Mouse (Mus musculus): ENCODE measurements at regions not wholly inside any gene's neighbourhood (a gene's known extent, or its start where the extent isn't known, plus 50 kb on each side); places are given as distances from the start of the nearest gene placed in this dataset.

DNA sequence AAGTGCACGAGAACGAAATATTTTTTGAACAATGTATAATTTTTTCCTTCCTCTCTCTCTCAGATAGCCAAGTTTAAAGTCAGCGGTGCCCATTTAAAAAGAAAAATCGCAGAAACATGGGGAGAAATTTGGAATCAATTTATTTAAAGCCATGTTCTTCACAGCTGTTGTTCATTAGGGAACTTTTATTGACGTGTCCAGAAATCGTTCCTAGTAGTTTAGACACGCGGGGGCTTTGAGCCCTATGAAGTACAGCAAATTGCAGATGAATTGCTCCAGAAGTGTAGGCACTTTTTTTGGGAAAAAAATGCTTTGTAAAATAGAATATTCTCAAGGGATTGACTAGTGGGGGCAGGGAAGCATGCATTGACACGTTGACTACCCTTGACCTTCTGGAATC lies 182.8 kb downstream of the Rdh14 start:
- H3K36me3 ChIP-seq (replicated peaks) = no peaks in the 10 kb centered on the region
- no peak overlapping the region for H3K27ac ChIP-seq (replicated peaks)
- no peaks in the 10 kb centered on the region for H3K27me3 ChIP-seq
- no peak overlapping the region for H3K9ac ChIP-seq
- H3K4me1 ChIP-seq (replicated peaks) = no peaks in the 10 kb centered on the region
- WGBS (ENCODE audit: insufficient replicate concordance) = 65% methylated on average over 9 of the region's 9 CpGs
- H3K4me3 ChIP-seq (replicated peaks) = no peak overlapping the region
- no peak overlapping the region for H3K4me2 ChIP-seq
- ATAC-seq (ENCODE audit: insufficient read depth) = no peak
- H3K9me3 ChIP-seq (replicated peaks) = no peaks in the 10 kb centered on the region

DNA sequence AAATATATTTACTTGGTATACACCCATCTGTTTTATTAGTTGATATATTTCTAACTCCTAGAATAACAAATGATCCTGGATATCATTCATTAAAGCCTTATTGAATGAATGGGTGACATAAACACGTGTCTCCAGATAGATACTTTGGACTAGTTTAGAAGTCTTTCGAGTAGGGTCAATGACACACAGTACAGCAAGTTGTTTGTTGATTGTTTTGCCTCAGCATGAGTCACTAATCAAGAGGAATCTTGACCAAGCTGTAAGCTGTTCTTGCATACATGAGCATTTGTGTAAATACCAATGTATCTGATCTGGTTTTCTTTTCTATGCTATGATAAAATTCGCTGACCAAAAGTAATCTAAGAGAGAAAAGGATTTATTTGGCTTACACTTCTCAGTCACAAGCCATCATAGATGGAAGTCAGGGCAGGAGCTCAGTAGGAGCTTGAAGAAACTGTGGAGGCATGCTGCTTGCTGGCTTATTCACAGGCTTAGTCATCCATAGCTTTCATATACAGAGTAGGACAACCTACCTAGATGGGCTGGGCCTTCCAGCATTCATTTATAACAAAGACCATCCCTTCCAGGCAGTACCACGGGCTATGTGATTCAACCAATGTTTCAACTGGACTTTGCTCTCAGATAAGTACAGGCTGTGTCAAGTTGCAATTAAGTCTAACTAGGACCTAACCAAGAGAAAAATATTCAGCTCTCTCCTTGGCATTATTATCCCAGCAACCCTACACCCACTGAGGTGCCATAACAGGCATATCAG lies 192.5 kb downstream of the Rdh14 start:
- Histone ChIP-seq H3K9ac (no peak overlapping the region), H3K27me3 (no peaks in the 10 kb centered on the region), H3K4me3 (replicated peaks) (no peak overlapping the region), H3K4me1 (replicated peaks) (no peaks in the 10 kb centered on the region), H3K27ac (replicated peaks) (no peak overlapping the region), H3K4me2 (no peak overlapping the region), H3K9me3 (replicated peaks) (no peaks in the 10 kb centered on the region), H3K36me3 (replicated peaks) (no peaks in the 10 kb centered on the region)
- WGBS (ENCODE audit: insufficient replicate concordance) = 41% methylated on average over 4 of the region's 4 CpGs
- no peak for ATAC-seq (ENCODE audit: insufficient read depth)

DNA sequence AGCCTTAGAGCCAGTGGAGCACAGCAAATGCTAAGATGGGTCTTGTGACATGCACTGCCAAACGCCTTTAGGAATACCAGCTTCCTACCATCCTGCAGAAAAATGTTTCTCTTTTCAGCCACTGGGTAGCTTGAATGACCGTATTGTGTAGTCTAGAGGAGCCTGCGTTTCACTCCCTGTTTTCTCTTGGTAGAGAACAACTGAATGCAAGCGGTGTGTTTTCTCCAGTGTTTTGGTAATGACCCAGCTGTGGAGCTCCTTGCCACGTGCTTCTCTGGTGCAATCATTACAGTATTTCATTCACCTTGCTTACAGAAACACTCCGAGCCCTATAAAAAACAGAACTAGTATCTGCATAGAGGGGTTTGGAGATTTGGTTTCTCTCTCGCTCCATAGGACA lies 193.5 kb downstream of the Rdh14 start:
- H3K4me2 ChIP-seq = no peak overlapping the region
- H3K9me3 ChIP-seq (replicated peaks) = no peaks in the 10 kb centered on the region
- ATAC-seq (ENCODE audit: insufficient read depth) = no peak
- no peak overlapping the region for H3K9ac ChIP-seq
- 66% methylated on average over 7 of the region's 7 CpGs for WGBS (ENCODE audit: insufficient replicate concordance)
- no peak overlapping the region for H3K4me3 ChIP-seq (replicated peaks)
- H3K27me3 ChIP-seq = no peaks in the 10 kb centered on the region
- no peaks in the 10 kb centered on the region for H3K36me3 ChIP-seq (replicated peaks)
- H3K4me1 ChIP-seq (replicated peaks) = no peaks in the 10 kb centered on the region
- no peak overlapping the region for H3K27ac ChIP-seq (replicated peaks)

DNA sequence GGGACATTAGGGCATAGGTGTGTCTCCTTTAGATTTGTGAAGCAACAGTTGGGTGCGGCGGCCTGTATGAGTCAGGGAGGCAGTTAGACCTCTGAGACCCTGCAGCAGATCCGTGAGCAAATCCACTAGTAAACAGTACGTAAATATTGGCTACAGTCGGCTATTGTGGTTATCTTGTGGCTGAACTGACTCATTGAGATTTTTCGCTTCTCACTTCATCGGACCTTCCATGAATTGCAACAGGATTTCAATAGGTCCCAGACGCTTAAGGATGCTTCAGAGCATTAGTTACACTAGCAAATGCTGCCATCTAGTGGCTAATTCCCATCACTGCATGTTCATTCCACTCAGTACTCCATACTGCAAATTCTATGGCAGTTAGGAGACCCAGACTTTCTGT lies 199.0 kb downstream of the Rdh14 start:
- 35% methylated on average over 8 of the region's 8 CpGs for WGBS (ENCODE audit: insufficient replicate concordance)
- Histone ChIP-seq H3K4me3 (replicated peaks) (no peak overlapping the region), H3K4me1 (replicated peaks) (no peaks in the 10 kb centered on the region), H3K4me2 (no peak overlapping the region), H3K9me3 (replicated peaks) (no peaks in the 10 kb centered on the region), H3K36me3 (replicated peaks) (no peaks in the 10 kb centered on the region), H3K27me3 (no peaks in the 10 kb centered on the region), H3K27ac (replicated peaks) (no peak overlapping the region), H3K9ac (no peak overlapping the region)
- ATAC-seq (ENCODE audit: insufficient read depth) = no peak; the same call in 1 of the 2 replicates

DNA sequence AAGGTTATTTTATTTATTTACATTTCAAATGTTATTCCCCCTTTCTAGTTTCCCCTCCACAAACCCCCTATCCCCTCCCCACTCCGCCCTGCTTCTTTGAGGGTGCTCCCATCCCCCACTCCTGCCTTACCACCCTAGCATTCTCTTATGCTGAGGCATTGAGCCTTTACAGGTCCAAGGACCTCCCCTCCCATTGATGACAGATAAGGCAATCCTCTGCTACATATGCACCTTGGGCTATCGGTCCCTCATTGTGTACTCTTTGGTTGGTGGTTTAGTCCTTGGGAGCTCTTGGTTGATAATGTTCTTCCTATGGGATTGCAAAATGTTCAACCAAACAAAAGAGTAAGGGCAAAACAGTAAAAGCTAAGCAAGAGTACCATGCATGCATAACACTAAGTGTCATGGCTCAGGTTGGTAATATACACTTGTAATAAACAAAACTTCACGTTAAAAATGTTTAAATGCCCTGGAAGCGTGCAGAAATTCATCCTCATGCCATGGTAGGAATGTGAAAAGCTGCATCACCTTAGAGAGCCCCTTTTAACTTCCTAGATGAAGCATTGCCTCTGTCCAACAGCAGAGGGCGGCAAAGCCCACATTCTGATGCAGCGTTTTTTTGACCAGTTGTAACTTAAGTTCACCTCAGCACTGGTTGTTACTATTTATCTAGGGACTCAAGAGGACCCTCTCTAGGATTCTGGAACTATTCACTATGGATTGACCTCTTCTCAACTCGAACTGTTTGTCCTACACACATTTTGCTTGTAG lies 207.6 kb downstream of the Rdh14 start:
- Histone ChIP-seq H3K4me2 (no peak overlapping the region), H3K4me3 (replicated peaks) (no peak overlapping the region), H3K36me3 (replicated peaks) (no peaks in the 10 kb centered on the region), H3K27me3 (no peaks in the 10 kb centered on the region), H3K9me3 (replicated peaks) (no peaks in the 10 kb centered on the region), H3K27ac (replicated peaks) (no peak overlapping the region), H3K9ac (no peak overlapping the region), H3K4me1 (replicated peaks) (no peaks in the 10 kb centered on the region)
- ATAC-seq (ENCODE audit: insufficient read depth) = no peak
- 11% methylated on average over 7 of the region's 7 CpGs for WGBS (ENCODE audit: insufficient replicate concordance)

DNA sequence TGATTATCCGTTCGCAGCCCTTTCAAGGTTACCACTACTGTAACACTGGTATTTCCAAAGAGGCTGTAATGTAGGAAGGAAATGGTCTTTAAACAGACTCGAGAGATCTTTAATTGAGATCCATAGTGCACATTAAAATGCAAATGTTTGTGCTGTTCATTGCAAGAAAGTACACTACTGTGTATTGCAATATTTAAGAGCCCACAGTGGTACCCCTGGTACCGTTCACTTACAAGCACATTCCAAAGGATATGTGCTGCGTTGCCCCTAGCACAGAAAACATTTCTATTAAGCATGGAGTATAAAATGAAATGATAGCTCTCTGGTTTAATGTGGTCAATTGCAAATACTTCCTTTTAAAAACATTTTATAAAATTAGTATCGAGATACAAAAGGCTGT lies 209.5 kb downstream of the Rdh14 start:
- Histone ChIP-seq H3K4me2 (no peak overlapping the region), H3K27me3 (no peaks in the 10 kb centered on the region), H3K27ac (replicated peaks) (no peak overlapping the region), H3K4me1 (replicated peaks) (no peaks in the 10 kb centered on the region), H3K4me3 (replicated peaks) (no peak overlapping the region), H3K9me3 (replicated peaks) (no peaks in the 10 kb centered on the region), H3K36me3 (replicated peaks) (no peaks in the 10 kb centered on the region), H3K9ac (no peak overlapping the region)
- no peak for ATAC-seq (ENCODE audit: insufficient read depth)
- 63% methylated on average over 6 of the region's 6 CpGs for whole genome bisulfite sequencing (ENCODE audit: insufficient replicate concordance)

DNA sequence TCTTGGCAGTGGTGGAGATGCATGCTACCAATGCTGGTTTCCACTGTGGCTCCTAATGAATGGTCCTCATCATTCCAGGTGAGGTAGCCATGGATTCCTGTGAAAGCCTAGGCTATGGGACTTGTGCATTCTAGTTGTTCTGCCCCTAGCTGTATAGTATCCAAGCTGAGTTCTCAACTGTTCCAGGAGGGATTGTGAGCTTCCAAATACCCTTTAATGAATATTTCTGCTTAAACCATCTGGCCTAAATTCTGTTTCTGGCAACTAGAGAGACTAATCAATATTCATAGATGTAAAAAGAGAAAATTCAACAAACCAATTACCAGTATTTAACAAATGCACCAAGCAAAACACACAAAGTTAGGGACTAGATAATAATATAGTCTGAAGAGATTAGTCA lies 227.7 kb downstream of the Rdh14 start:
- Histone ChIP-seq H3K4me2 (no peak overlapping the region), H3K27ac (replicated peaks) (no peak overlapping the region), H3K27me3 (no peaks in the 10 kb centered on the region), H3K9me3 (replicated peaks) (no peaks in the 10 kb centered on the region), H3K36me3 (replicated peaks) (no peaks in the 10 kb centered on the region), H3K9ac (no peak overlapping the region), H3K4me1 (replicated peaks) (no peaks in the 10 kb centered on the region), H3K4me3 (replicated peaks) (no peak overlapping the region)
- no peak for ATAC-seq (ENCODE audit: insufficient read depth)

DNA sequence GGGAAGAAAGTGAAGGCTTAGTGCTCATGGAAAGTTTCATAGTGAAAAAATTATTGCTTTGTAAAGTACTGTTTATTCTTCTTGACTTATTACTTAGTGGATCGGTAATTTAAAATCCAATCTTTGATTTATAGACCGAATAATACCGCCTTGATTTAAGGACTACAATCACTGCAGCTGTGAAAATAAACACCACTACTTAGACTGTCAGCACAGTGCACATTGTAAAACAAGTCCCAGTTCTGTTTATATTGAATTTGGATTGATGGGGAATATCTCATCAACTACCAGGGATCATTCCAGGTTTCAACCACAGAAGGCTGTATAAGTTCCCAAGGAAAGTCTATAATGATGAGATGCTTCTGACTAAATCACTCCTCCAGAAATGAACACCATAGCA lies 230.0 kb downstream of the Rdh14 start:
- Histone ChIP-seq H3K4me2 (no peak overlapping the region), H3K36me3 (replicated peaks) (no peaks in the 10 kb centered on the region), H3K4me3 (replicated peaks) (no peak overlapping the region), H3K9me3 (replicated peaks) (no peaks in the 10 kb centered on the region), H3K27ac (replicated peaks) (no peak overlapping the region), H3K4me1 (replicated peaks) (no peaks in the 10 kb centered on the region), H3K27me3 (no peaks in the 10 kb centered on the region), H3K9ac (no peak overlapping the region)
- ATAC-seq (ENCODE audit: insufficient read depth) = no peak
- whole genome bisulfite sequencing (ENCODE audit: insufficient replicate concordance) = 71% methylated on average over 3 of the region's 3 CpGs

DNA sequence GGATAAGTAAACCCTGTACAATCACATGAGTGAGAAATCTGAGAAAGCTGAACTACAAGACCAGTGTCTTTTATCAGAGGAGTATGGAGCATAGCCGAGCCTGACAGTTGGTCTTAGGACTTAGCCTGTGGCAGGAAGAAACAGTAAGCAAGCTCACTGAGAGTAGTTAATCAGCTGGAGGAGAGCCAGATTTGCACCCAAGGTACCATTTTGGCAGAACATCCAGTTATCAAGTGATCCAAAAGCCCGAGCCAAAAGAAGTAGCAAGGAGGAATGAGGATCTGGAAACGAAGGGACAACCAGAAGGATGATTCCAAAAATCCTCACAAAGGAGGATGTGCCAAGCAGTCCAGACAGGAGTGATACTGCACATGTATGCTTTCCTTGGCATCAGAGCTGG lies 248.0 kb downstream of the Rdh14 start:
- 68% methylated on average over 3 of the region's 3 CpGs for WGBS (ENCODE audit: insufficient replicate concordance)
- no peaks in the 10 kb centered on the region for H3K4me1 ChIP-seq (replicated peaks)
- H3K27ac ChIP-seq (replicated peaks) = no peak overlapping the region
- no peaks in the 10 kb centered on the region for H3K36me3 ChIP-seq (replicated peaks)
- H3K9ac ChIP-seq = no peak overlapping the region
- H3K4me3 ChIP-seq (replicated peaks) = no peak overlapping the region
- no peaks in the 10 kb centered on the region for H3K9me3 ChIP-seq (replicated peaks)
- ATAC-seq (ENCODE audit: insufficient read depth) = no peak
- no peak overlapping the region for H3K4me2 ChIP-seq
- H3K27me3 ChIP-seq = no peaks in the 10 kb centered on the region

DNA sequence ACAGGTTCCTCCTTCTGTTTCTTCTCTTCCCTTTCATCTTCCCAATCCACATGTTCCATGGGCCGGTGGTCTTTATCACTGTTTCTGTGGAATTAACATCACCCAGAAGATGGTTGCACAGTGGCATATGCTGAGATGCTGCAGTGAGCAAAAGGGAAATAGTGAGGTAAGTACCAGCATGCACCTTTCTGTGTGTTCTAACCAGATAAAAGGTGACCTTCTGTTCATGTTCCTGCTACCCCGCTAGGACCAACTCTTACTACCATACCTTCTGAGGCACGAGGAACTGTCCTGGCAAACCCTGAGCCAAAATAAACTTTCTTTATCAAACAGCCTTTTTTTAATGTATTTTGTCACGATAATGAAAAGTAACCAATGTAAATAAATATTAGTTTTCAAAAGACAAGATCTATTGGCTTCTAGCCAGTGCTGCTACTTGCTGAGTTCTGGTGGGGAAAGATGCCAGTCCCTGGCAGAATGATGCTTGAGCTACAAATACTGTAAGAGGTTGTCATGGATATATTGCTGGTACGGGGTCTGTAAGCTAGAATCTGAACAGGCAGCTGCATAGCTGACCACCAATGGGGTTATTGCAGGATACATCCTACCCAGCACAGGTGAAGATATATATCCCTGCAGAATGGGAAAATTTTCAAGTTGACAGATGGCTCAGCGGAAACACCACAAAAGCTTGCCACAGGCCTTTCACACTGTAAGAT lies 264.1 kb downstream of the Rdh14 start:
- no peak overlapping the region for H3K27ac ChIP-seq (replicated peaks)
- no peak for ATAC-seq (ENCODE audit: insufficient read depth)
- H3K27me3 ChIP-seq = no peaks in the 10 kb centered on the region
- no peaks in the 10 kb centered on the region for H3K4me1 ChIP-seq (replicated peaks)
- WGBS (ENCODE audit: insufficient replicate concordance) = 63% methylated on average over 6 of the region's 6 CpGs
- H3K4me3 ChIP-seq (replicated peaks) = no peak overlapping the region
- no peaks in the 10 kb centered on the region for H3K36me3 ChIP-seq (replicated peaks)
- H3K9me3 ChIP-seq (replicated peaks) = no peaks in the 10 kb centered on the region
- H3K4me2 ChIP-seq = no peak overlapping the region
- H3K9ac ChIP-seq = no peak overlapping the region

DNA sequence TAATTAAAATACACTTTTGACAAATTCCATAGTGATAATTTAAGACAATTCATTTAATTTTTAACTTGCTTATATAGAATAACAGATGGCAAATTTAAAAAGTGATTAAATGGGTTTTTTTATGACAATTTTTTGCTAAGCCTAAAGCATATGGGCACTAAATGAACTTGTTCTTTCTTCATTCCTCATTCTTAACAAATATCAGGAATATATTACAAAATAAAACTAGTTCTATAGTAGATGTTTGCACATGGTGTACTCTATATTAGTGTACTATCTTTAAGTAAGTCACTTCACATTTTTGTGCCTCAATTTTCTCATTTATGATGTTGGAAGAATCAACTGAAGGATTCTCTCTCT lies 264.6 kb downstream of the Rdh14 start:
- Histone ChIP-seq H3K36me3 (replicated peaks) (no peaks in the 10 kb centered on the region), H3K4me2 (no peak overlapping the region), H3K4me1 (replicated peaks) (no peaks in the 10 kb centered on the region), H3K9me3 (replicated peaks) (no peaks in the 10 kb centered on the region), H3K27me3 (no peaks in the 10 kb centered on the region), H3K4me3 (replicated peaks) (no peak overlapping the region), H3K27ac (replicated peaks) (no peak overlapping the region), H3K9ac (no peak overlapping the region)
- no peak for ATAC-seq (ENCODE audit: insufficient read depth)
